Mouse (Mus musculus) heart, adult 2 months (tissue): ENCODE results near the gene Tox4.

ENCODE experiments used
- CTCF ChIP-seq: fragments of 200-600 bp; IDR thresholded peaks from 2 replicates; pipeline ENCODE4 v1.8.1; 2022; ENCODE audit warnings: antibody characterized with exemption, mild to moderate bottlenecking, moderate library complexity
- EP300 ChIP-seq: fragments of 200-500 bp; IDR thresholded peaks from 2 replicates; pipeline ENCODE4 v1.6.1; 2011; ENCODE audit warnings: low read depth, low read length, control low read depth; ENCODE audit not compliant: insufficient read depth

GRCm38 (mm10) chr14:52304644-52305271 is 25.8 kb downstream of the Tox4 start, which contains the start of gene Mettl3:
- TF ChIP-seq EP300 (peak; percentile 73), CTCF (no peak)
